ENCODE assay signal across 11 mouse cellular contexts in genomic region chr11:20211838-20212237, GRCm38 (mm10).
"Had no signal": no experiment of that assay in that cellular context is flagged by ENCODE, and none has a peak within 500 bp of the region (broad histone marks: within the 10 kb centered on the region; RNA-seq: fewer than 3 reads in every experiment).

No protein-coding gene starts in this region.

- H3K9ac ChIP-seq: kidney, embryonic 15.5 days; liver, embryonic 15.5 days; midbrain, embryonic 15.5 days; neural tube, embryonic 12.5 days had no signal

- H3K4me3 ChIP-seq: kidney, embryonic 15.5 days; limb, embryonic 10.5 days; liver, embryonic 15.5 days; midbrain, embryonic 15.5 days; neural tube, embryonic 12.5 days had no signal

- ATAC-seq: lung, postnatal 0 days; midbrain, embryonic 15.5 days had no signal

- H3K9me3 ChIP-seq: kidney, embryonic 15.5 days; limb, embryonic 10.5 days; liver, embryonic 15.5 days; midbrain, embryonic 15.5 days; neural tube, embryonic 12.5 days had no signal

- H3K4me1 ChIP-seq: limb, embryonic 10.5 days; neural tube, embryonic 12.5 days had no signal

- H3K27ac ChIP-seq: kidney, embryonic 15.5 days; limb, embryonic 10.5 days; liver, embryonic 15.5 days; midbrain, embryonic 15.5 days; neural tube, embryonic 12.5 days had no signal

- H3K27me3 ChIP-seq: kidney, embryonic 15.5 days; liver, embryonic 15.5 days; midbrain, embryonic 15.5 days; neural tube, embryonic 12.5 days had no signal

- DNase-seq: kidney, postnatal 14 days; lung, adult 2 months; lung, postnatal 36 days; spleen, adult 18-20 months; thymus, postnatal 14 days had no signal
